Mouse (Mus musculus): ENCODE data around the gene Hoxa3. TPM values are rescaled to one million over a fixed set of nuclear protein-coding genes. Genes with fewer than 3 reads are reported as not detected.

The Hoxa3 gene
- polyA plus RNA-seq, 1 experiment from 2014 or later: not detected

DNA sequence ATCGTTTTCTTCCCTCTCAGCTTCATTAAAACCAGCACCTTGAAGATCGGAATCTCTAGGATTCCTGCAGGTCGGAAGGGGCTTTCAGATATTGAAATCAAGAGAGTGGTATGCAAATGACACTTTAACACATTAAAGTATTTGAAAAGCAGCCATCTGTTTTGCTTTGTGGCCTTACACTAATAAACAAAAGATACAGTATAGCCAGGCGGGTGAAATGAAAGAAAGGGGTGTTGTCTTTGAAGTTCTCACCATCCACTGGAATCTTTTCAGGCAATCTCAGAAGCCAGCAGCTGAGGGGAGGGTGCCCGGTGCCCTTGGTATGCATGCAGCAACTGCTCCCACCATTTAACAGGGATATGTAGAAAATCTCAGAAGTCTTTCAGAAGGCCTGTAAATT is 59.1 kb downstream of the Hoxa3 start:
- Histone ChIP-seq H3K9me3 (replicated peaks) (peaks cover 5% of the 10 kb centered on the region; the same call in 1 of the 2 replicates), H3K4me1 (peaks cover 12% of the 10 kb centered on the region), H3K9ac (no peak overlapping the region), H3K27ac (no peak overlapping the region), H3K4me3 (no peak overlapping the region), H3K4me2 (no peak overlapping the region), H3K36me3 (ENCODE audit: poor library complexity, severe bottlenecking) (no peaks in the 10 kb centered on the region), H3K27me3 (peaks cover 100% of the 10 kb centered on the region)
- WGBS: 3% methylated on average over 5 of the region's 5 CpGs
- no peak for ATAC-seq

DNA sequence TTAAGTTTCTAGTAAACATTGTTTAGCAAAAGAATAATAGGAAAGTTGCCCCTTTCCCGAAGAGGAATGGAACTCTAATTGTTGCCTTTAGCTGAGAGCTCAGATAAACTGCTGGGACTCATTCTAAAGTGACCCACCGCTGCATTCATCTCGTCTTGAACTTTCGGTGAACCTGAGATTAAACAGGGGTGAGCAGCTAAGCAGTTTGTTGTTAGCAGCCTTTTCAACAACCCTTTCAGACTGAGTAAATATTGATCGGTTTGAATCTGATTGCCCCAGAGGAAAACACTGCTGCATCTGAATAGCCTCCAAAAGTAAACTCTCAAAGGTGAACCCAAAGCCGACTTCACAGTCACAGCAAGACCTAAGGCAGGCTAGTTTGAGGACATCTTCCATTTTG is 59.9 kb downstream of the Hoxa3 start:
- no peak overlapping the region for H3K4me3 ChIP-seq
- H3K27ac ChIP-seq: no peak overlapping the region
- no peaks in the 10 kb centered on the region for H3K36me3 ChIP-seq (ENCODE audit: poor library complexity, severe bottlenecking)
- H3K4me1 ChIP-seq: peaks cover 4% of the 10 kb centered on the region
- H3K4me2 ChIP-seq: no peak overlapping the region
- H3K9ac ChIP-seq: no peak overlapping the region
- H3K27me3 ChIP-seq: peaks cover 99% of the 10 kb centered on the region
- peaks cover 5% of the 10 kb centered on the region; the same call in 1 of the 2 replicates for H3K9me3 ChIP-seq (replicated peaks)
- no peak for ATAC-seq
- WGBS: under 1% methylated on average over 6 of the region's 6 CpGs

DNA sequence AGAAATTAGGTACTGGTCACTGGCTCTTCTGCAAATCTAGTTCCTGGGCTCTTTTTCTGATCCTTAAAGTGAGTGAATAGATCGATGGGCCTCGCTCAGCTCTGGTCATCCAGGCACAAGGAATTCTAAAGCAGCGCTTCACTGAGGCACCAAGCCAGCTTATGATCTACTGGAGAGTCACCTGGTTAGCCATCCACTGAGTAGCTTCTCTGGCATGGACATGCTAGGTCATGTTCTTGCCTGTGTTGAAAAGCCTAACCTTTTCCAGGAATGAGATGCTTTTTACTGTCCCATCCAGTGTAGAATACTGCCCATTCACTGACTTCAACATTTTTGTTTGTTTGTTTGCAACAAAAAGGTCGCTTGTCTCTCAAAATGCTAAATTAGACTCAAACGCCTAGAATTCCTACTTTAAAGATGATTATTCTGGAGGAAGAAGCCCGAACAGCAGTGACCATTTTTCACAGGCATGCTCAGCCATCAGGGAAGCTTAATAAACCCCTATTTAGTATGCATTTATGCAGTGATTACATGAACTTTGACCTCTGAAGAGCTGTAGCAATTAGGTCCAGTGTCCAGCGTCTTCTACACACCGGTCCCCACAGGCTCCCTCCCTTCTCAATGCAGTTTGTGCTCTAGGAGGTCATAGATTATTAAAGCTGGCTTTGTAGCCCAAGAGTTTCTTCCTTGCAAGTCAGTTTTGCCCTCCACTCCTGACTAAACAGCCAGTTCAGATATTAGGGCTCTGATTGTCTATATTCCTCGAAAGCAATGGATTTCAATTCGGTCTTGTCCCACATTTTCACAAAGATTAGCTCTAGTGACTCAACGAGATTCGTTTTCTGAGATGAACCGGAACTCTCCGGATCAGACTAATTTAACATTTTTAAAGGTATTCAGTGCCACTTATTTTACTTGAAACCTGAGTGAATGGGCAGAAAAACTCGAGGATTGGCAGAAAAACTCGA is 60.6 kb downstream of the Hoxa3 start:
- H3K9me3 ChIP-seq (replicated peaks): peaks cover 5% of the 10 kb centered on the region; the same call in 1 of the 2 replicates
- no peak for ATAC-seq
- H3K4me1 ChIP-seq: no peaks in the 10 kb centered on the region
- 1% methylated on average over 16 of the region's 16 CpGs for WGBS
- H3K4me2 ChIP-seq: no peak overlapping the region
- no peaks in the 10 kb centered on the region for H3K36me3 ChIP-seq (ENCODE audit: poor library complexity, severe bottlenecking)
- H3K4me3 ChIP-seq: no peak overlapping the region
- no peak overlapping the region for H3K27ac ChIP-seq
- no peak overlapping the region for H3K9ac ChIP-seq
- H3K27me3 ChIP-seq: peaks cover 99% of the 10 kb centered on the region

DNA sequence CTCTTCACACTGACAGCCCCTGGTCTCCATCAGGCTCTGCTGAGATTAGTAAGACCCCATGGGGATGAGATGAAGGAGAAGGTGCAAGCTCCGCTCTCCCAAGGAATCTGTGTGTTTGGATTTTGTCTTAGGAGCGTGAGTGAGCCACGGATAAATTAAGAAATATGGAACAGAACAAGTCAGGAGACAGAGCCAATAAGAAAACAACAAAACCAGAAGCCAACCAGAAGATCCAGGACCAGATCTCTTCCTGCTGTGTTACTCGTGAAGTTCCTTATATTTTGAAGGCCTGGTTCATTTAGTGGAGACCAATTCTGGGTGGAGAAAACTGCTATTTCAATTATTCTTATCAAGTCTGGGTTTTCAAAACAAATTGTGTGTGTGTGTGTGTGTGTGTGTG is 61.6 kb downstream of the Hoxa3 start:
- peaks cover 5% of the 10 kb centered on the region; the same call in 1 of the 2 replicates for H3K9me3 ChIP-seq (replicated peaks)
- no peak for ATAC-seq
- H3K27ac ChIP-seq: no peak overlapping the region
- whole genome bisulfite sequencing: 1% methylated on average over 4 of the region's 4 CpGs
- peaks cover 99% of the 10 kb centered on the region for H3K27me3 ChIP-seq
- no peak overlapping the region for H3K9ac ChIP-seq
- H3K4me3 ChIP-seq: no peak overlapping the region
- H3K4me2 ChIP-seq: no peak overlapping the region
- H3K4me1 ChIP-seq: no peaks in the 10 kb centered on the region
- H3K36me3 ChIP-seq (ENCODE audit: poor library complexity, severe bottlenecking): no peaks in the 10 kb centered on the region

DNA sequence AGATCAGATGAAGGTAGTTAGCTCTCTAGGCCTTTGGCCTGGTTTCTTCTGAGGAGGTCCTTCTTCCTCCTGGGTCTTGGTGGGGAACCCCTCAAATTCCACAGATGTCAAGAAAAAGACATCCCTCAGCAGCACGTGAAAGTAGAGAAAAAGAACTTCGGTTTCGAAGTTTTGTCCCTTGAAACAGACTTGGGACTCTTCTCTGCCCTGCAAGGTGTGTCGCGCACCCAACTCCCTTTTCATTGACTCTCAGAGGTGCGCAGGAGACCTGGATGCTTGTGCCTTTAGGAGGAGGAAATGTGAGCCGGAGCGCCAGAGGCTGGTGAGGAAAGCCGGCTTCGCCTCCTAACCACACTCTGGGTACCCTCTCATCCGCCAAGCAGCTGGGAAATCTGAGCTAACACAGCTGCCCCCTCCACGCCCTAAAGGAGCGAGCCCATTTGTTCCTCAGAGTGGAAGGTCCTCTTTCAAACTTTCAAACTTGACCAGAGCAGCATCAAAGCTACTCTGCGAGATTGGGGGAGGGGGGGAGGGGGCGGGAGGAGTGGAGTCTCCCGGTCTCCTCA is 62.7 kb downstream of the Hoxa3 start:
- H3K36me3 ChIP-seq (ENCODE audit: poor library complexity, severe bottlenecking): no peaks in the 10 kb centered on the region
- peaks cover 94% of the 10 kb centered on the region for H3K27me3 ChIP-seq
- H3K9me3 ChIP-seq (replicated peaks): peaks cover 5% of the 10 kb centered on the region; the same call in 1 of the 2 replicates
- no peak for ATAC-seq
- H3K4me3 ChIP-seq: no peak overlapping the region
- no peak overlapping the region for H3K27ac ChIP-seq
- no peaks in the 10 kb centered on the region for H3K4me1 ChIP-seq
- WGBS: 3% methylated on average over 16 of the region's 16 CpGs
- no peak overlapping the region for H3K9ac ChIP-seq
- no peak overlapping the region for H3K4me2 ChIP-seq

DNA sequence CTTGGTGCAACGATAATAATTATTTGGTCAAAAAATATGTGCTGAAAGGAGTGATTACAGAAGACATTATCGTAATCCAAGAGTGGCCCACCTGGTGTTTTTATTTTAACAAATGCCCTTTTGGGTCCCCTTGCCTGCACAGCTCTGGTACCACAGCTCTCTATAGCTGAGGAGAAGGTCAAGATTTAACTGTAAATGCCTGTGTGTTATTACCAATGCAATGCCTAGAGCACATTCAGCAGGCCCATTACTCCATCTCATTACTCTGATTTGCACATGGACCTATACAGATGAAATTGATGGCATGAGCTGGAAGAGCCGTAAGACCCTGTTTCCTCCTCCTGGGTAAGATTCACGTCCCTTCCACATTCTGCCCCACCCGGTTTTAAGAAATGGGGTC is 74.0 kb downstream of the Hoxa3 start:
- Histone ChIP-seq H3K36me3 (ENCODE audit: poor library complexity, severe bottlenecking) (no peaks in the 10 kb centered on the region), H3K4me1 (0 out of 2 replicates have a peak, but pooled peaks cover 5% of the 10 kb centered on the region), H3K9ac (no peak overlapping the region), H3K4me3 (no peak overlapping the region), H3K27ac (no peak overlapping the region), H3K4me2 (no peak overlapping the region), H3K27me3 (peaks cover 10% of the 10 kb centered on the region), H3K9me3 (replicated peaks) (no peaks in the 10 kb centered on the region)
- WGBS: 90% methylated on average over 5 of the region's 5 CpGs
- ATAC-seq: no peak

DNA sequence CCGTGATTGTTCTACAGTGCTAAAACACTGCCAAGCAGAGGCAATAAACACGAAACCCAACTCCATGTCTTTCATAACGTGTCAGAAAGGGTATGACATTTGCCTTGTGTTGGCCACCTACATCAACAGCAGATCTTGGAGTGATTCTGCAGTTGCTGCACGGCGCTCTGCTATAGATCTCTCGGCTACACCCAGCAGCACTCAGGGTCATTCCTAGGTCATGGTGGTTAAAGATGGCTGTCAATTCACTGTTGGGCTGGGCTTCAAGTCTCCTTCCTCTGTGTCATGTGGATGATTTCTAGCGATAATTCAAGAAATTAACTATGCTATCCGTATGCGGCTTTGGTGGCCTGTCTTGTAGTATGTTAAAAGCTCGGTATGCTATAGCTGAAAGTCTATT is 74.6 kb downstream of the Hoxa3 start:
- no peak for ATAC-seq
- no peaks in the 10 kb centered on the region for H3K9me3 ChIP-seq (replicated peaks)
- H3K4me2 ChIP-seq: no peak overlapping the region
- no peak overlapping the region for H3K9ac ChIP-seq
- no peaks in the 10 kb centered on the region for H3K36me3 ChIP-seq (ENCODE audit: poor library complexity, severe bottlenecking)
- H3K27ac ChIP-seq: no peak overlapping the region
- H3K27me3 ChIP-seq: peaks cover 8% of the 10 kb centered on the region
- no peak overlapping the region for H3K4me3 ChIP-seq
- 0 out of 2 replicates have a peak, but pooled peaks cover 5% of the 10 kb centered on the region for H3K4me1 ChIP-seq
- 79% methylated on average over 10 of the region's 10 CpGs for WGBS

DNA sequence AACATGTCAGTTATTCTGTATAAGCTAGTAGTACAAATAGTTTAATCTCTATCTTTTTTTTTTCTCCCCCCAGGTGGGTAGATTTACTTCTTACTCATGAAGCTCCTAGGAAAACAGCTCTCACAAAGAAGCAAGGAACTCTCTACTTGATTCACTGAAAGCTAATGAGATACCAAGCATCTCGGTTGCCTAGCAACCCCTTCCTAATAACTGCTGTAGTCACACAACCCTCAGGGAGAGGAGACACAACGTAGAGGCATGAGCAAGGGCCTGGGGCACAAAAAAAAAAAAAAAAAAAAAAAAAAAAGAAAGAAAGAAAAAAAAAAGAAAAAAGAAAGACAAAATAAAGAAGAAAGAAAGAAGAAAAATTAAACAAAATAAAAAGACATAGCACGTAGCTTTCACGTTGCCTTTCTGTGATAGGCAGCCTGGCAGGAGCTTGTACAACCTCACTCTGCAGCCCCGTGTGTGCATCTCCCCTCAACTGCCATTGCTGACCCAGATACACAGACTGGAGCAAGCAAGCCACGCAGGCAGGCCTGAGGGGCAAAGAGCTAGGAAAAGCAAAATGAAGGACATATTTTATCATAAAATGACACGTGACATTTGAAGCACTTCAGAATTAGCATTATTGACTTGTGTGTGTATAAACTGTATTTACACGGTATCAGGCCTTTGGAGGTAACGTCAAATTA is 75.1 kb downstream of the Hoxa3 start:
- no peak overlapping the region for H3K27ac ChIP-seq
- WGBS: 50% methylated on average over 9 of the region's 9 CpGs
- ATAC-seq: no peak

DNA sequence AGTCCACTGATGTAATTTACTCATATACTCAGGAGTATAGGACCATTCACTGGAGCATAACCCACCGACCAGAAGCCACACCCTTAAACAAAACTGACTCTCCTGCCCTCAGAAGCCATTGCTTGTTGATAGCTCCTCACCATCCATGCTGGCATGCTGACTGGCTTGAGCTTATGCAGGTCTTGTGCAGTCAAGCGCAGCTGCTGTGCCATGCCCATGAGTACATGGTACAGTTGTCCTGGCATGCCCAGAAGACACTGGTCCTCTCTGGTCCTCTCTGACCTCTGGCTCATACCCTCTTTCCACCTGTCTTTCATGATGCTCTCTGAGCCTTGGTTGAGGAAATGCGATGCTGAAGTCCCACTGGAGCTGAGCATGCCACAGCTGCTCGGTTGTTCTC is 89.5 kb downstream of the Hoxa3 start:
- no peak for ATAC-seq
- 85% methylated on average over 4 of the region's 4 CpGs for WGBS
- no peaks in the 10 kb centered on the region for H3K27me3 ChIP-seq
- no peak overlapping the region for H3K4me2 ChIP-seq
- H3K4me1 ChIP-seq: peaks cover 17% of the 10 kb centered on the region
- H3K27ac ChIP-seq: no peak overlapping the region
- H3K36me3 ChIP-seq (ENCODE audit: poor library complexity, severe bottlenecking): no peaks in the 10 kb centered on the region
- no peak overlapping the region for H3K4me3 ChIP-seq
- peaks cover 8% of the 10 kb centered on the region for H3K9me3 ChIP-seq (replicated peaks)
- no peak overlapping the region for H3K9ac ChIP-seq

More for the DNA sequence above, 75.1 kb downstream of the Hoxa3 start:
- Histone ChIP-seq H3K4me1 (0 out of 2 replicates have a peak, but pooled peaks cover 5% of the 10 kb centered on the region), H3K9me3 (replicated peaks) (no peaks in the 10 kb centered on the region), H3K27me3 (peaks cover 3% of the 10 kb centered on the region; the same call in 1 of the 2 replicates), H3K9ac (no peak overlapping the region), H3K4me3 (no peak overlapping the region), H3K4me2 (no peak overlapping the region), H3K36me3 (ENCODE audit: poor library complexity, severe bottlenecking) (no peaks in the 10 kb centered on the region)

DNA sequence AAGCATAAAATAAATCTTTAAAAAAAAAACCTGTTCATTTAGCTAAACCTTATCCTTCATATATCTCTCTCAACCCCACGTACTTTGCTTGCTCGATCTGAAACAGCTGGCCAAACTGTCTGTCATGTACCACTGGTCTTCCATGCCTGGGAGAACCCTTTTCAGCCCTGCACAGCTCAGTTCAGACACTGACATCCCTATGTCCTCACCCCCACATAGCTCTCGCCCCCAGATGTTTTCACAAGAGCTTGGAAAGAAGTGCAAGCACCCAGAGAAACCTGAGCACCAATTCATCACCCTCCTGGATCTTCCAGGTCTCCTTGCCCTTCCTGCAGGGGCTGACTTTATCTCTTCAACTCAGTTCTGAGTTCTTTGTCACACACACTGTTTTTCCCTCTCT is 92.0 kb downstream of the Hoxa3 start:
- 79% methylated on average over 3 of the region's 3 CpGs for WGBS
- no peak overlapping the region for H3K4me2 ChIP-seq

More for the DNA sequence above, 92.0 kb downstream of the Hoxa3 start:
- Histone ChIP-seq H3K36me3 (ENCODE audit: poor library complexity, severe bottlenecking) (no peaks in the 10 kb centered on the region), H3K4me3 (no peak overlapping the region), H3K9ac (no peak overlapping the region), H3K4me1 (peaks cover 20% of the 10 kb centered on the region), H3K9me3 (replicated peaks) (no peaks in the 10 kb centered on the region), H3K27me3 (no peaks in the 10 kb centered on the region), H3K27ac (no peak overlapping the region)
- no peak for ATAC-seq

All from forebrain, embryonic 13.5 days (tissue).